Mouse (Mus musculus) Muller cell, postnatal 12 days (primary cell): ENCODE data around the gene Zrsr1.

Experiments used
- DNase-seq: peaks from one replicate; pipeline ENCODE4 v3.0.0-alpha.2; 2015; ENCODE audit errors: inconsistent ontology term

Gene Zrsr1

DNA sequence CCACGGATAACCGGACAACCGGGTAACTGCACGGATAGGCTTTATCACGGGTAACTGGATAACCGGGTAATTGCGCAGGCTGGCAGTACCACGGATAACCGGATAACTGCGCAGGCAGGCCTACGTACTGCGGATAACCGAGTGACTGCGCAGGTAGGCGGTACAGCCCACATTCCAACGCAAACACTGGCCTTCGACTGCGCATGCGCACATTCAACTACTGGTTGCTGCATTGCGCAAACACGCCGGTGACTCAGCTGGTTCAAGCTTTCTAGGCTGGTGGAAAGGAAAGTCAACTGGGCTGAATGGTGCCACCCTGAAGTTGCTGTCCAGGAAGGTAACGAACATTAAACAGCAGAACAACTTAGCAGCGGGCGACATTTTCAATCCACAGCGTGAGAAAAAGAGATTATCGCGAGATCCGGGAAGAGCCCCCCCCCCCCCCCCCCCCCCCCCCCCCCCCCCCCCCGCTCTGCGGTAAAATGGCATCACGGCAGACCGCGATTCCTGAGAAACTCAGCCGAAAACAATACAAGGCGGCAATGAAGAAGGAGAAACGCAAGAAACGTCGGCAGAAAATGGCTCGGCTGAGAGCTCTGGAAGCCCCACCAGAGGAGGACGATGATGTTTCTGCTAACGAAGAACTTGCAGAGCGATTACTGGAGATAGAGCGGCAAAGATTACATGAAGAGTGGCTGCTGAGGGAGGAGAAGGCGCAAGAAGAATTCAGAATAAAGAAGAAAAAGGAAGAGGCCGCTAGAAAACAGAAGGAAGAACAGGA, 1.1 kb downstream of the Zrsr1 start:
- DNase-seq, result peak; percentile 76

DNA sequence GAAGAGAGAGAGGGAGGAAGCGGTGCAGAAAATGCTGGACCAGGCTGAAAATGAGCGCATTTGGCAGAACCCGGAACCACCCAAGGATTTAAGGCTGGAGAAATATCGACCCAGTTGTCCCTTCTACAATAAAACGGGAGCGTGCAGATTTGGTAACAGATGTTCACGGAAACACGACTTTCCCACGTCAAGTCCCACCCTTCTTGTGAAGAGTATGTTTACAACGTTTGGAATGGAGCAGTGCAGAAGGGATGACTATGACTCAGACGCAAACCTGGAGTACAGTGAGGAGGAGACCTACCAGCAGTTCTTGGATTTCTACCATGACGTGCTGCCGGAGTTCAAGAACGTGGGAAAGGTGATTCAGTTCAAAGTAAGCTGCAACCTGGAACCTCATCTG, 1.8 kb downstream of the Zrsr1 start:
- DNase-seq, result peak; percentile 30

DNA sequence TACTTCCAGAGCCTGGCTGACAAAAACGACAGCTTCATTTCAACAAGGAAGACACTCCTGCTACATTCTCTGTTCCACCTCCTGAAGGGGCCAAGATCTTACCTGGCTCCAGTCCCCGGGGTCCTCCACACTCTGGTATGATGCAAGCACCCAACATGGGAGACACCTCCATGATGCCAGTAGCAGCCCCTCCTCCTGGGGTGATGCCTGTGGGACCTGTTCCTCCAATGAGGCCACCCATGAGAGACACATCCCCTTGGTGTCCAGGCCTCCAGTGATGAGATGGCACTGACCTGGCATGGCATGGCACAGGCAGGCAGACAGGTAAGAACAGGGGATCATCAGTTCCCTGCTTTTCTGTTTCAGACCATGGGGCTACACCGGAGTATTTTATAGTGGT, 6.4 kb downstream of the Zrsr1 start:
- DNase-seq, result no peak

DNA sequence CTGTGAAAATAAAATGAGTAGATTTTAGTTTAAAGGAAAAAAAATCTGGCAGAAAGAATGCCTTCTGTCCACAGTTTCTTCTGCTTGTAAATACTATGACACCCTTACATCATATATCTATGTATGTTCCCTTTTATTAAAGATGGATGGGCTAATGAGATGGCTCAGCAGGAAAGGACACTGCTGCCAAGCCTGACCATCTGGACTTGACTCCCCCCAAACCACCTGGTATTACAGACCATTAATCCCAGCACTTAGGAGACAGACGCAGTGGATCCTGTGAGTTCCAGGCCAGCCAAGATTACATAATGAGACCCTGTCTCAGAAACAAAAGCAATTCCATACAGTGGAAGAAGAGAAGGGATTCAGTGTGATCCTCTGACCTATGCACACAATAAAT, 6.9 kb downstream of the Zrsr1 start:
- no peak for DNase-seq

DNA sequence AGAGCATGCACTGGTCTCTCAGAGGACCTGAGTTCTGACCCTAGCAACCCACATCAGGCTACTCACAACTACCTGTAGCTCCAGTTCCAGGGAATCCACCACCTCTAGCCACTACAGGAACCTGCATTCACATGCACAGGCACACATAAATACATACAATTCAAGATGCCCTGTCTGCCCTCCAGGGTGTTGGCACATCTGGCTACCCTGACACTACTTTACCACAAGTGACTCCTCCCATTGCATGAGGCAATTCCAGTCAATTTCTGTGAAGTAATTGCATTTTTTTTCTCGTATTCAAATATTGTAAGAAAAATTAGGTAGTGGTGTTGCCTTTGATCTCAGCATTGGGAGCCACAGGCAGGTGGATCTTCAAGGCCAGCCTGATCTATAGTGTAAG, 7.4 kb downstream of the Zrsr1 start:
- DNase-seq, result no peak

DNA sequence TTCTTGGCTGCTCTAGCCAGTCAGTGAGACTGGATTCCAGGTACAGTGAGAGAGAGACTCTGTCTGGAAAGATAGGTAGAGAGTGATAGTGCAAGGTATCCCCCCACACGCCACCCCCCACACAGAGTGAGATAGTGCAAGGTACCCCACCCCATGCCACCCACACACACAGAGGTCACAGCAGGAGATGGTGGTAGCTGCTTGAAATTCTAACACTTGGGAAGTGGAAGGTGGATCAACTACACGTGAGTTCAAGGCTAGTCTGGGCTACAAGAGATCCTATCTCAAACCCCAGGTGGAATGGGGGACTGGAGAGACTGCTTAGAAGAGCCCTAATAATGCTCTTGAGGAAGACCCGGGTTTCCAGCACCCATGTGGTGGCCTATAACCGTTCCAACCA, 9.2 kb downstream of the Zrsr1 start:
- no peak for DNase-seq

DNA sequence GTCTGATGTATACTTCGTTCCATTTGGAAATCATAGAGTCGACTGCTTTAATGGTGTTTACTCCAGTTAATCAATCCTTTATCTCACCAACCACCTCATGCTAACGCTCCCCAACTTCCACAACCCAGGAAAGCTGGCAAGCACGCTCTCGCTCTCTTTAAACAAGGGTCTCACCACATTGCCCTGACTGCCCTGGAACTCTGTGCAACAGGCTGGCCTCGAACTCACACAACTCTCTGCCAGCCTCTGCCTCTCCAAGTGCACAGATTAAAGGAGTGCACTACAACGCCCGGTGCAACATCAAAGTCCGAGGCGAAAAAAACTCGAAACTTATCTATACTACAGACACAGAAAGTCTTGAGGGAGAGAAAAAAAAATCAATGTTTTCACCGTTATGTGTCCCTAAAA, 9.7 kb downstream of the Zrsr1 start:
- DNase-seq, result no peak

DNA sequence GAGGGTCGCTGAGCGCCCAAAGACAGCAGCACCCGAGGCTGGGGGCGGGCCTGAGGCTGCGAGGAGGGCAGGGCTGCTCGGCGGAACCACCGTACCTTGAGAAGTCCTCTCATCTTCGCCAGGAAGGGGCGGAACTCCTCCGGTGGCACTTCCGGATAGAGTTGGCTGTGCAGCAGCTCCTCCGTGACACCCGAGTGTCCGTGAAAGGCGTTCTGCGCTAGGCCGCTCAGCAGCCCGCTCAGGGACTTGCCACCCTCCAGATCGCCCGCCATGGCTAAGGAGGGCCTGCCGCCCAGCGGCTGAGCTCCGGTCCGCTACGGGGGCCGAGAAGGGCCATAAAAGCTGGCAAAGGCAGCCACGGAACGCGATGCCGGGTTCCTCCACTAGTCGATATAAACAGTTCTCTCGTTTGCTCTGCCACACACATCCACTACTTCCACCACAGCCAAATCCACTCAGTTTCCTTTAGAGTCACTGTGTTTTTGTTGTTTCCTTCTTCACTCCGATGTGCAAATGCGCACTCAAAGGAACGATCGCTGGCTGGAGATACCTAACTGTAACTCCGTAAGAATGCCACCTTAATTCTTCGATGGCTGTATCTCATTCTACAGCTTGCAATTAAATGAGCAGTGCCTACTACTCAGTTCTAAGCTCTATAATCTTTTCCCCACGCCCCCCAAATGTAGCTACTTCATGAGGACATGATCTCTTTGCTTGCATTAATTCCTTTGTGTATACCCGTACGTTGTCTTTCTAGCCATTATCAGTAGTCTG, 10.4 kb downstream of the Zrsr1 start, which contains the start of the genes Gm28048 and Commd1:
Gm28048 (minus strand) TSS at position 107 of the 774 bp plus-strand sequence.
Commd1 (minus strand) TSS at position 399 of the 774 bp plus-strand sequence.
- DNase-seq, result peak; percentile 93

DNA sequence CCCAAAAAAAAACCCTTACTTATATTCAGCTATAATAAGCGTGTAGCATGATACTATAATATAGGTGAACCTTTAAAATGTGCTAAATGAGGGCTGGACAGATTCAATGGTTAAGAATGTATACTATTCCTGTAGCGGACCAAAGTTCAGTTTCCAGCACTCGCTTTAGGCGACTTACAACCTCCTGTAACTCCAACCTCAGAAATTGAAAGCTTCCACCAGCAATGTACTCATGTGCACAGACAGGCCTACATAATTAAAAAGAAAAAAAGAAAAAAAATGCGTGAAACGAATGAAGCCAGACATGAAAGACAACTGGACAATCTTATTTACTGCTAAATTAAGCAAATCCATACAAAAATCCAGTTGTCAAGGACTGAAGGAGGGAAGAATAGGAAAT, 11.0 kb downstream of the Zrsr1 start:
- DNase-seq, result no peak

DNA sequence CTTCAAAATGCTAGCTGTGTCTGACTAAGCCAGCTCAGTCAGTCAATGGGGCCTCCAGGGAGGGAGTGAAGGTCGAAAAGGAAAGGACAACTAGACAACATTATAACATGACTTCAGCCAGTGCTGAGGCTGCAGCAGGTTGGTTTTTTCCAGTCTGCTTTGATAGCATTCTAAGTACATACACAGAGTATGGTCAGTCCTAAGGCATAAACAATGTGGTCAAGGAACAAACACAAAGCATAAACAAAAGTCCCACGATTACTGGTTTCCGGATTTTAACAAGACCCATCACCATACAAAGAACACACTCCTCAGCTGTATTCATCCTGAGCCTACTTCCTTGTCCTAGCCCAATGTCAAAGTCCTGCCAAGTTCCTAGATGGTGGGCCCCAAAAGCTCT, 13.7 kb downstream of the Zrsr1 start:
- DNase-seq, result no peak

DNA sequence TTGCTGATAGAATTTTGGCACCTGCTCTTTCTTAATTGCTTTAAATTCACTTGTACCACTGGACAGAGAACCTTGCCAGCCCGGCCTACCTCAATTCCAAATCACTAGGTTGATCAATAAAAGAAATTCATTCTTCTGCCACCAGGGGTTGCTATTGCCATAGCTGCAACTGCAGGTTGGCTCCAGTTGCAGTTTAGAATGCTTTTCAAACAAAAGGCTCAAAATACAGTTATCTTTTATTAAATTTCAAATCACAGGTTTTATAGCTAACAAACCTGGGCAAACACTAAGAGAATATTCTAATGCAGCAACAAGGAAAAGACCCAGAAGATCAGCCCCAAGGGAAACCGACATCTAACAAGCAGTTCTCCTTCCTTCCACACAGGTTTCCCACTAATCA, 15.6 kb downstream of the Zrsr1 start:
- DNase-seq, result peak; percentile 42

DNA sequence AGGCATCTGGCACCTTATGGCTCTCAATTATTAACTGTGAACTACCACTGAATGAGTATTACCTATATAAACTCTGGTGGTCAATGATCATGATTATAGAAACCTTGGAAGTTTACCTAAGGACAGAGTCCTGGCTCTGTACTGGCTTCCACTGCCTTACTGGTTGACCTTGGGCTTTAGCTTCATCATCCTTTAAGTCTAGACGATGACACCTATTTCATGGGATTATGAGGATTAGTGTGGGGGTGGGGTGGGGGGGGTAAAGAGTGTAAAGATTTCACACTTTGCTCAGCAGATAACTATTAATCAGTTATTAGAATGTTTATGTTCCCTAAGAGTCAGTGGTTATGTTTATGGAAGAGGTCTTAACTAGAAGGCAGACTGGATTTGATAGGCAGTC, 18.0 kb downstream of the Zrsr1 start:
- no peak for DNase-seq

DNA sequence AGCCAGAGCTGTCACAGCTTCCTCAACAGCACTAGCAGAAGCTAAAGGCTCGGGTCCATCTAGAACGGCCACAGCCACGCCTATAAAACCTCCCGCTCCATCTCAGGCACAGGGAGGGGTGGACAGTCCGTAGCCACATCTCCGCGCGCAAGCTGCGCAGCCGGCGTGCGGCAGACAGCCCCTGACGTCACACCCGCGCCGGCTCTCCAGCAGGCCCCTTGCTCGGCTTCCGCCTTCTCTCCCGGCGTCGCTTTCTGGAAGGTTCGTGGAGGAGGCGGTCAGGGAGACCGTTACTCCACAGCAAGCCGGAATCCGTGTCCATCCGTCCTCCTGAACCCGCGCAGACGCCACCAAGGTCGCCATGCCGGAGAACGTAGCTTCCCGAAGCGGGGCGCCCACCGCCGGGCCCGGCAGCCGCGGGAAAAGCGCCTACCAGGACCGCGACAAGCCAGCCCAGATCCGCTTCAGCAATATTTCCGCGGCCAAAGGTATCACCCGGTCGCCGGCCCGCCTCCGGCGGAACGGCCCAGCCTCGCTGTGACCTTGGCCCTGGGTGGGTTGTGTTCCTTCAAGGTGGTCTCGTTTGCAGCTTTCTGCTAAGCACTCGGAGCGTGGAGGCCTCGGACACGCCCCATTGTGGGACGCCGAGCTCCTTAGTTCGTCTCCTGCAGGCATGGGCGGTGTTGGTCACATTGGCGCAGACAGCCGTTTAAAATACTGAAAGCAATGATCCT, 18.8 kb downstream of the Zrsr1 start, which contains the start of gene Cct4:
Cct4 (plus strand) TSS at position 127 of the 734 bp plus-strand sequence.
- peak; percentile 95 for DNase-seq

DNA sequence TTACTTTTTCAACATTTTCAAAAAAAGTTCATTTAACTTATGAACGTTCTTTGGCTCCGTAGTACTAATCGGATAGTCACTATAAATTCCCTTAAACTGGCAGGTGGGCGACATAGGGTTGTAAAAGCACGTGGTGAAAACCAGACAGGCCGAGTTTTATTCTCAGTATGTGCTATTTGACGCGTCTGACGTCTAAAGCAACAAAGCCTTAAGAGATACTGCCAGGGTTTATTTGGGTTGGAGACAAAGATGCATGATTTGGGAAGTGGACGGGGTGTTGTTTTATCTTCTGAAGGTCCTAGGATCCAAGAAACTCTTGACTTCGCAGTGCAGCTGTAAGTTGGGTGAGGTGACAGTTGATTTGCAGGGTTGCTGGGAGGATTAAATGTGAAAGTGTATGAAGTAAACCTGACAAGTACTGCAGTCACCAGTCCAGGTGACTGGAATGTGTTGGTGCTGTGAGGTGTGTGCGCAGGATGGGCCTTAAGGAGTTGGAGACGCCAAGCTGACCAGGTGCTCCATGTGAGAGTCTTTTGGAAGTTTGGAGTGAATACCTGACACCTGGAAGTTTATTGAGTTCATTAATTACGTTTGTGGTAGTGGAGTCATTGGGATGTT, 19.5 kb downstream of the Zrsr1 start:
- no peak for DNase-seq

DNA sequence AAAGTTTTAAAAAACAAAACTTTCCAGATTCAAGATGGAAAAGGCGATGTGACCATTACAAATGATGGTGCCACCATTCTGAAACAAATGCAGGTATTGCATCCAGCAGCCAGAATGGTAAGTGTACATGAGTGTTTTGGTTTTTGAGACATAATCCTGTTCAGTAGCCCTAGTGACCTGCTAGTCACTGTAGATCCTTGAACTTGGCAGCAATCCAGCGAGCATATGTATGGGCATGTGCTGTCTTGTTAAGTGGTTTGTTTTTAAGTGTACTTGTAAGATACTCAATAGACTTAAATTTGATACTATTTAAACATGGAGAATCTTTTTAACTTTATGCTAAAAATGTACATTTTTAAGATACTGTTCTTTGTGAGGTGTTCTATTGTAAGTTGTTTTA, 22.5 kb downstream of the Zrsr1 start:
- no peak for DNase-seq

DNA sequence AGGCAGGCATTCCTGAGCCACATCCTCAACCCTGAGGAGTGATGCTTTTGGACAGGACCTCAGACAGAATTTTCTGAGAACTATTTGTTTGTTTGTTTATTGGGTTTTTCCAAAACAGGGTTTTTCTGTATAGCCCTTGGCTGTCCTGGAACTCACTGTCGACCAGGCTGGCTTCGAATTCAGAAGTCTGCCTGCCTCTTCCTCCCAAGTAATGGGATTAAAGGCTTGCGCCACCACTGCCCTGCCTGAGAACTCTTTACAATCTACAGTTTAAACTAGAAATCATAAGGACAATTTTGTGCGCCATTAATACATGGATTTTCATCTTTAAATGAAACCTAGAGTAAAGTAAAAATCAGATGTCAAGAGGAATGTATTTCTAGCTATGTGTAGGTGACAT, 23.7 kb downstream of the Zrsr1 start:
- no peak for DNase-seq

DNA sequence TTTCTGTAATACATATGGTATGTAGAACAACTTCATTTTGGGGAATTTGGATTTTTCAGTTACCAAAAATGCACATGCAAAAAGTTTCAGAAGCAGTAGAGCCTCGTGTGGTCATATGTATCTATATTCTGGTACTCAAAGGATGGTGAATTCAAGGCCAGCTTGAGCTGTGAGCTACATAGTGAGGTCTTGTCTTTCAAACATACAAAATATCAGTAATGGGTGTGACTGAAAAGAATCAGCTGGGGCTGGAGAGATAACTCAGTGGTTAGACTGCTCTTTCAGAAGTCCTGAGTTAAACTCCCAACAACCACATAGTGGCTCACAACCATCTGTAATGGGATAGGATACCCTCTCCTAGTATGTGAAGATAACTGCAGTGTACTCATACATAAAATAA, 26.5 kb downstream of the Zrsr1 start:
- DNase-seq, result no peak

DNA sequence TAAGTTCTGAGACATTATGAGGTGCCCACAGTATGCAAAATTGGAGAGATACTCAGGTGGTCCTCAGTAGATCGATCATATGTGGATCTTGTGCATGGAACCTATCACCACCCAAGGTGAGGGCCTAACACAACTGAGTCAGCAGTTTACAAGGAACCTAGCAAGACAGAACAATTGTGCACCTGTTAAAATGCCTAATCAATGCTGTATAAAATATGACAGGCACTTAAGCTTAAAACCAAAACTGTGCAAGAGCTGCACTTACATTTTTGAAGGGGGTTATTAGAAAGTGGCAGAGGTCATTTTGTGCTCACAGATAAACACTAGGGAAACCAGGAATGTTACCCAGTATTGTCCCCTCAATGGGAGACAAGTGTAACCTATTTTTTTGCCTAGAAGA, 33.5 kb downstream of the Zrsr1 start:
- DNase-seq, result no peak

DNA sequence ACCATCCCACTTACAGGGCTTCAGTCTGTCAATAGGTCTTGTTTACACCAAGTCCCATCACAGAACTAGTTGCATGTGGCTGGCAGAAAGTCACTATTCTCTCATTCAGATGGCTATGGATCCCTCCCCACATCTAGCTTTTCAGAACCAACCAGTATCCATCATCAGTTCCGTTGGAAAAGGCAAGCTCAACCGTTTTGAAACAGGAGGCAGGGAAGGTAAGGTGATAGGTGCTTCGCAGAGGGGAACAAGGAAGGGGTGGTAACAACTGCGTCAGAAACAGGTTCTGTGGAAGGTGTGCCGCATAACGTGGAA, 35.3 kb downstream of the Zrsr1 start:
- no peak for DNase-seq

DNA sequence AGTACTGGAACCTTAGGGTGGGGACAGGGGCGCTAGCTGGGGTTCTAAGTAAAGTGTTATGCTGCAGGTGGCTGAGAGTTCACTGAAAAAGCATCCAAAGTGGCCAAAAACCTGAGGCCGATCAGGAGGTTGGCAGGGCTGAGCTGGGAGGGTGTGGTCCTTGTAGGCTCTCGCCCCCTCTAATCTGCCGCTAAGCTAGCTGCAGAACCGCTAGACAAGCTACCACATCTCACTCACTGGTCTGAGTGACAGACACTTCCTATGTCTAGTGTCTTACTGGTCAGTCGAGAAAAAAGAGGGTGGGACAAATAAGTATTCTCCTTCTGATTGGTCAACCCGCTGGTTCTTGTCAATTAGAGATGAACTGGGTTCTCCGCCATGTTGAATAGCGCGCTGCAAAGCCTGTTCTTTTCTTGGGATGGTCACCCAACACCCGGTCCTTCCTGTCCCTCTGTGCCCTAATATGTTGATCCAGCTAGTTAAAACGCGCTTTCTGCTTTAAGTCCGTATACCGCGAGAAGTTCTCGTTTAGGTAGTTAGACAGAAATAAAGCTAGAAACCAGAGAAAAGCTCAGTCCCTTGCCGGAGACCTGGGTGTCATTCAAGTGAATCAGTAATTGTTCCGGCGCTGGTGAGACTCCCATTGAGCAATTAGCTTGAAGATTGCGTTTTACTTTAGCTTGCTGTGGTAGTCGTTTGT, 35.8 kb downstream of the Zrsr1 start, which contains the start of gene Fam161a:
Fam161a (plus strand) TSS at position 51 of the 700 bp plus-strand sequence.
- peak; percentile 92 for DNase-seq

DNA sequence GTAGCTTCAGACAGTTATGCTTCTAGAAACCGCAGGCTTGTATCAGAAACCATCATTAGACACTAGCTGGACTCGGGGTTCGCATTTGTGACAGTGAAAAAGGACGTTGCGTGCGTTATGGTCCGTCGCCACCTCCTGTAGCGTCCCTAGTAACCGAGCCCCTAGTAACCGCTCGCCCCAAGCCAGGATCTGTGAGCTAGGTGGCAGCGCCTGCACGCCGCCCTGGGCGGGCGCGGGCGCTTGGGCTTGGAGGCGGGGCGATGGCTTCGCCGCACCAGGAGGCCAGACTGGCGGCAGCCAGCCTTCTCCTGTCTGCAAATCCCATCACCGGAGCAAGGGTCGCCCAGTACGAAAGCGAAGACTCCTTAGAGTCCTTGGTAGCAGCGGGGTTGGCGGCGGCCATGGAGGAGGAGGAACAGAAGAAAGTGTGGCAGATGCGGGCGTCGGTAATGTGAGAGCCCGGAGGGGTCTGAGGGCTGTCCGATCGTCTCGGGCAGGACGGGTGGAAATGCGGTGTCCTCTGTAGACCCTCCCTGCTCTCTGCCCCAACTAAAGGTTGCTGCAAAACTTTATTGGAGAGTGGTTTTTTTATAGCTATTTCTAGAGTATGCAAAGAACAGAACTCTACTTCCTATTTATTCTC, 36.5 kb downstream of the Zrsr1 start:
- DNase-seq, result peak; percentile 90
